Comparison of ENCODE assay signal across 16 mouse cellular contexts in genomic region chr17:79509957-79510710, GRCm38 (mm10).
DNase-seq lines count a peak whose midpoint lies in the region; ATAC-seq and TF ChIP-seq lines count a peak whose summit lies in the region.
"Had no signal": no experiment of that assay in that cellular context is flagged by ENCODE, and none has a peak within 500 bp of the region (broad histone marks: within the 10 kb centered on the region; RNA-seq: fewer than 3 reads in every experiment).

No protein-coding gene starts in this region.

- no peak overlapping the region for H3K9ac ChIP-seq in forebrain, embryonic 16.5 days (replicated peaks; ENCODE audit: low read depth, low read length)
- H3K9ac ChIP-seq in heart, embryonic 15.5 days, result no peak overlapping the region
- no peak overlapping the region for H3K9ac ChIP-seq in heart, adult 2 months (ENCODE audit: low read depth, low read length)
- H3K9ac ChIP-seq in heart, embryonic 16.5 days (ENCODE audit: low read length), result no peak overlapping the region
- H3K9ac ChIP-seq: limb, embryonic 13.5 days; liver, embryonic 13.5 days had no signal

- ATAC-seq in forebrain, embryonic 16.5 days, result 0 out of 2 replicates have a peak, but pooled peaks have one; percentile 8
- peak; percentile 67; the same call in 1 of the 2 replicates for ATAC-seq in heart, embryonic 15.5 days (replicated peaks; ENCODE audit: insufficient number of reproducible peaks, insufficient read depth, low FRiP score, low read depth)
- ATAC-seq in heart, embryonic 16.5 days (replicated peaks; ENCODE audit: extremely low read depth, insufficient read depth, low FRiP score), result peak; percentile 63
- ATAC-seq: hindbrain, postnatal 0 days had no signal

- H3K4me2 ChIP-seq in forebrain, embryonic 16.5 days (ENCODE audit: low read length), result no peak overlapping the region
- peak overlapping the region; percentile 21; the same call in 1 of the 2 replicates for H3K4me2 ChIP-seq in heart, embryonic 15.5 days
- peak overlapping the region; percentile 23; the same call in 1 of the 2 replicates for H3K4me2 ChIP-seq in heart, embryonic 16.5 days (ENCODE audit: low read depth, low read length)
- H3K4me2 ChIP-seq: limb, embryonic 13.5 days; liver, embryonic 13.5 days had no signal

- DNase-seq in forebrain, embryonic 10.5 days (ENCODE audit: extremely low spot score, low spot score), result no peak
- no peak for DNase-seq in heart, adult 2 months
- DNase-seq in 3T3-L1 (ENCODE audit: low read depth, low spot score), result peak; percentile 24
- no peak for DNase-seq in adrenal gland, postnatal 14 days
- DNase-seq in left cerebral cortex, adult 8-10 months (ENCODE audit: low spot score in 2 of 2), result no peak
- DNase-seq: cerebellum, adult 8-10 months; liver, embryonic 13.5 days; midbrain, embryonic 14.5 days; thymus, postnatal 14 days had no signal

- no peaks in the 10 kb centered on the region for H3K27me3 ChIP-seq in forebrain, embryonic 16.5 days (replicated peaks; ENCODE audit: control insufficient read depth, insufficient read depth, low read length)
- H3K27me3 ChIP-seq in forebrain, embryonic 10.5 days (ENCODE audit: poor library complexity, severe bottlenecking), result no peaks in the 10 kb centered on the region
- no peaks in the 10 kb centered on the region for H3K27me3 ChIP-seq in heart, embryonic 15.5 days
- H3K27me3 ChIP-seq in heart, adult 2 months (ENCODE audit: control insufficient read depth, insufficient read depth, low read length), result no peaks in the 10 kb centered on the region
- H3K27me3 ChIP-seq in heart, embryonic 16.5 days (ENCODE audit: control insufficient read depth, insufficient read depth, low read length), result no peaks in the 10 kb centered on the region
- H3K27me3 ChIP-seq: limb, embryonic 13.5 days; liver, embryonic 13.5 days; megakaryocyte, embryonic 14.5 days had no signal

- TF ChIP-seq CTCF in heart, adult 2 months (IDR thresholded peaks at IDR 0.05), result no peak

- H3K36me3 ChIP-seq in forebrain, embryonic 16.5 days (ENCODE audit: control insufficient read depth, insufficient read depth), result no peaks in the 10 kb centered on the region
- no peaks in the 10 kb centered on the region for H3K36me3 ChIP-seq in forebrain, embryonic 10.5 days (replicated peaks)
- no peaks in the 10 kb centered on the region for H3K36me3 ChIP-seq in heart, embryonic 15.5 days
- no peaks in the 10 kb centered on the region for H3K36me3 ChIP-seq in heart, adult 2 months (ENCODE audit: control insufficient read depth, insufficient read depth, low read length)
- H3K36me3 ChIP-seq in heart, embryonic 16.5 days (ENCODE audit: control insufficient read depth, insufficient read depth), result no peaks in the 10 kb centered on the region
- H3K36me3 ChIP-seq: hindbrain, embryonic 10.5 days; limb, embryonic 13.5 days; liver, embryonic 13.5 days had no signal

- TF ChIP-seq POLR2A in heart, adult 2 months (IDR thresholded peaks at IDR 0.05; ENCODE audit: insufficient read depth, low read depth, low read length), result no peak

- H3K9me3 ChIP-seq in forebrain, embryonic 16.5 days (ENCODE audit: control insufficient read depth, low read length), result no peaks in the 10 kb centered on the region
- H3K9me3 ChIP-seq in forebrain, embryonic 10.5 days, result no peaks in the 10 kb centered on the region
- H3K9me3 ChIP-seq in heart, embryonic 15.5 days (replicated peaks), result no peaks in the 10 kb centered on the region
- H3K9me3 ChIP-seq in heart, embryonic 16.5 days (replicated peaks; ENCODE audit: control insufficient read depth, low read length), result no peaks in the 10 kb centered on the region
- H3K9me3 ChIP-seq: hindbrain, embryonic 10.5 days; limb, embryonic 13.5 days; liver, embryonic 13.5 days had no signal

- 77% methylated on average over 11 of the region's 11 CpGs for WGBS in forebrain, embryonic 16.5 days
- WGBS in forebrain, embryonic 10.5 days, result 89% methylated on average over 11 of the region's 11 CpGs
- WGBS in heart, embryonic 15.5 days, result 28% methylated on average over 11 of the region's 11 CpGs
- WGBS in heart, adult 2 months, result 46% methylated on average over 11 of the region's 11 CpGs
- 34% methylated on average over 11 of the region's 11 CpGs for WGBS in heart, embryonic 16.5 days

- no peaks in the 10 kb centered on the region for H3K79me2 ChIP-seq in heart, adult 2 months (replicated peaks; ENCODE audit: control insufficient read depth, insufficient read depth, low read length)

- intact Hi-C loops in heart, adult 2 months (cut with DNase I), result no loop called here

- no peak overlapping the region for H3K4me3 ChIP-seq in forebrain, embryonic 16.5 days (replicated peaks; ENCODE audit: low read length)
- no peak overlapping the region for H3K4me3 ChIP-seq in forebrain, embryonic 10.5 days
- no peak overlapping the region for H3K4me3 ChIP-seq in heart, embryonic 15.5 days
- no peak overlapping the region for H3K4me3 ChIP-seq in heart, adult 2 months
- H3K4me3 ChIP-seq in heart, embryonic 16.5 days (ENCODE audit: low read length), result no peak overlapping the region
- H3K4me3 ChIP-seq: hindbrain, embryonic 10.5 days; limb, embryonic 13.5 days; liver, embryonic 13.5 days; megakaryocyte, embryonic 14.5 days had no signal

- H3K4me1 ChIP-seq in forebrain, embryonic 16.5 days (replicated peaks; ENCODE audit: control insufficient read depth, insufficient read depth, low read length), result peaks cover 10% of the 10 kb centered on the region
- no peaks in the 10 kb centered on the region; the same call in 1 of the 2 replicates for H3K4me1 ChIP-seq in forebrain, embryonic 10.5 days
- peaks cover 23% of the 10 kb centered on the region for H3K4me1 ChIP-seq in heart, embryonic 15.5 days (replicated peaks)
- H3K4me1 ChIP-seq in heart, adult 2 months (ENCODE audit: control insufficient read depth, insufficient read depth, low read length), result peaks cover 2% of the 10 kb centered on the region; the same call in 1 of the 2 replicates
- H3K4me1 ChIP-seq in heart, embryonic 16.5 days (ENCODE audit: control insufficient read depth, insufficient read depth, low read length), result peaks cover 15% of the 10 kb centered on the region
- H3K4me1 ChIP-seq: hindbrain, embryonic 10.5 days; liver, embryonic 13.5 days; megakaryocyte, embryonic 14.5 days had no signal

- H3K27ac ChIP-seq in forebrain, embryonic 16.5 days (ENCODE audit: low read length), result no peak overlapping the region
- H3K27ac ChIP-seq in forebrain, embryonic 10.5 days, result no peak overlapping the region
- peak overlapping the region; percentile 38; the same call in 1 of the 2 replicates for H3K27ac ChIP-seq in heart, embryonic 15.5 days
- H3K27ac ChIP-seq in heart, adult 2 months, result no peak overlapping the region
- H3K27ac ChIP-seq in heart, embryonic 16.5 days (ENCODE audit: low read length), result peak overlapping the region; percentile 54
- H3K27ac ChIP-seq: hindbrain, embryonic 10.5 days; hindbrain, postnatal 0 days; limb, embryonic 13.5 days; liver, embryonic 13.5 days had no signal

- TF ChIP-seq EP300 in heart, adult 2 months (IDR thresholded peaks at IDR 0.05; ENCODE audit: insufficient read depth, low read depth, low read length), result no peak

Comparison
In these comparisons a context has a peak if more than half of its experiments do, and no peak if none do; other contexts are left out.
1. H3K27ac ChIP-seq: peak in heart, embryonic 15.5 days (single experiment) and heart, embryonic 16.5 days (single experiment); none in forebrain, embryonic 16.5 days (single experiment), forebrain, embryonic 10.5 days (single experiment) and heart, adult 2 months (single experiment).
2. ATAC-seq: peak in every context shown above with its lines; median percentile 67 in heart, embryonic 15.5 days; 63 in heart, embryonic 16.5 days; 8 in forebrain, embryonic 16.5 days.